Mouse (Mus musculus): ENCODE measurements at regions not wholly inside any gene's neighbourhood (a gene's known extent, or its start where the extent isn't known, plus 50 kb on each side); places are given as distances from the start of the nearest gene placed in this dataset.

DNA sequence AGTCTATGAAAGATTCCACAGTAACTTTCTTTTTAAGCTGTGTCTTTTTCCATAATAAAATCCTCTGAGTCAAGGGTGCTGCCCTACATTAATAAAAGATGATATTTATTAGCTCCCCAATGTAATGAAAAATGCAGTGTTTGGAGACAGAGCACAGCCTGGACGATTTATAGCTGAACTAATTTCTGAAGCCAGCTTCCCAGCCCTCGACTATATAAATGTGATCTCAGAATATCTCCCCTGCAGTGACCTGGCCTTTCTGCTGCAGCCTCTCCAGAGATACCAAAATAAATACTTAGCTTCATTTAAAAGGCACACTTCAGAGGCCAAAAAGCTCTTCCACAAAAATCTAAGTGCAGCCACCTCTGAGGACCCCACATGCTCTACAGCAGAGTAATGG, 534.7 kb downstream of the Zfp619 start:
- in situ Hi-C loops (cut with MboI, MseI) = no loop called here

DNA sequence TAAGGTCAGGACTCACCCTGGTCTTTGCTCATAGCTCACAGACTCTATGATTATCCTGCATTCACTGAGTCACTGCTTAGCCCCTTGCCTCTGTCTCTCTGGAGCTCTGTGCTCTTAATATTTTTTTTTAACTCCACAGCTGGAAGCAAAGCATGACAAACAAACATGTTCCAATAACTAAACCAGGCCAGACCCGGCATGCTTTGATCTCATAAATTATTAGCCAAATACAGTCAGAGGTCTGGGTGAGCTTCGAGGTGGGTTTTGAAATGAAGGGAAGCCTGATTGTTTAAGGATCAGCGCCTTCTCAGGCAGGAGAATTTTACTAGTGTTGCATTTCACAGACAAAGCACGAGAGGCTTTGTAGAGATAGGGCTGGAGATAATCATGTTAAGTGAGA, 541.3 kb downstream of the Zfp619 start:
- in situ Hi-C loops (cut with MboI, MseI) = no loop called here

DNA sequence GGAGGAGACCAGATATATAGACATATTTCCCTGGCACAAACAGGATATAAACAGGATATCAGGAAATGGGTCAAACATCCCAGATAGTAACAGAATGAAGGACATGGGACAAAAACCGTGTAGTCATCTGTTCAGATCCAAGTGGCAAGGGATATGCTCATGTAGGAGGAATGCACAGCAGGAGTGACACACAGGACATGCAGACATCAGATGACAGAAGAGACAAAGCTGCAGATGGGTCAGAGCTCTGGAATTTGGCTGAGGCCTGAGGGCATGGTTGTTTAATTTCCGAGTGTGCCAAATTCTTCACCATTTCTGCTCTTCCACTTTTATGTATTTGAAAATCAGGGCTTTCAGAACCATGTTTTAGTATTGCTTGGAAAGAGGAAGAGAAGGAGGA, 547.1 kb downstream of the Zfp619 start:
- in situ Hi-C loops (cut with MboI, MseI) = no loop called here

DNA sequence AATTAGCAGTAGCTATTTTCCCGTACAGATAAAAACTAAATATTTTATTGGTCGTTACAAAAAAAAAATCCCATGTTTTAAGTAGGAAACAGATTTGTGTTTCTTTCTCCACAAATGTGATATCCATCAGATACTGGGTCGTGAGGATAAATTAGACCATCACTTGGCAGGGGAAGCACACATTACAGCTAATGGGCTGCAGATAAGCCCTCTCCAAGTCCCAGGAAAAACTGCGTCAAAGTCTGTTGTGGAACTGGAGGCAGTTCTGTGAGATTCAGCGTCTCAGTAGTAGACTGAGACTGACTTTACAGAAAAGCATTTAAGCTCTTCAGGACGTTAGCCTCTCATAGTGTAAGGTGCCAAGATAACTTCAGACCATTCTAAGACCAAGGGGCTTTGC, 548.0 kb downstream of the Zfp619 start:
- in situ Hi-C loops (cut with MboI, MseI) = no loop called here

DNA sequence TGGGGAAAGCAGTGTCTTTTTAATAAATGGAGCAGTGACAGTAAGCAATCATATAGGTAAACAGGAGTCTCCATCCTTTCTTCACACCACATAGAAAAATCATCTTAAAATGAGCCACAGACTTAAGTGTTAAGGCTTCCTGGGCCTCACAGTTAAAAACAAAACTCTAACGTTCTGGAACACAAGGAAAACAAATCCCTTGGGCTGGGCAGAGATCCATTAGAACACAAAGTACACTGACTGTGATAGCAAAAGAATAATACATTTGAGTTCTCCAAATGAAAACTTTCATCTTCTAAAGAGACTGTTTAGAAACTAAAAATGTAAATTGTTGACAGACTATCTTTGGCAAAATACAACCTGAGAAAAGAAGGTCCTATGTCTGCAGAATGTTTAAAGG, 549.8 kb downstream of the Zfp619 start:
- in situ Hi-C loops (cut with MboI, MseI) = no loop called here

DNA sequence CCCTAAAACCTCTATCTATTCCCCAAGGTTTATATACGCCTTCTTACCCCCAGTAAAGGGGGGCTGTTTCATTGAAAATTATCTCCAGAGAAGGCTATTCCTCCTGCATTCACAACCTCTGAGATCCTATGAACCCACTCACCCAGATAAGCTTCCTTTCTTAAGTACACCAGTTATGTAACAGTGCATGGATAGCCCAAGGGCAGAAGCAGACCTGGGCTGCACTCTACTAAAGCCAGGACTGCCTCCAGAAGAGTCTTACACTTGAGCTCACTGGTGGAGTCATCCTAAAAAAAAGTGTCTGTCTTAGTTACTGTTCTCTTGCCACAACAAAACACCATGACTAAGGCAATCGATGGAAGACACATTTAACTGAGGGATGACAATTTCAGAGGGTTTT, 553.7 kb downstream of the Zfp619 start:
- in situ Hi-C loops (cut with MboI, MseI) = no loop called here

DNA sequence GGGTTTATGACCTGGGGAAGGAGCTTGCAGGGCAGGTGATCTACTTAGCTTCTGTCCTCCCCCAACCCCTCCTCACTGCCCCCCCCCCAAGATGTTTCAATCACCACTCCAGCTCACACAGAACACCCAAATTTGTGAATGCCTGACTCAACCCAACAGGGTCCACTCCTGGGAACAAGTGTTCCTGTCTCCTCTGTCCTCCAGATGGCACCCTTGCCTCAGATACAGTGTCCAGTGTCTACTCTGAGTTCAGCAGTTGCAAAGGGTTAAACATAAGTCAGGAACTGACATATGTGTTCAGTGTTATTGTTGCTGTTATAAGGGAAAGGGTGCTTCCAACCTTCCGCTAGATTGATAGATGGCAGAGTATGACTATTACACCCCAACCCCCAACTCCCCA, 554.9 kb downstream of the Zfp619 start:
- in situ Hi-C loops (cut with MboI, MseI) = no loop called here

DNA sequence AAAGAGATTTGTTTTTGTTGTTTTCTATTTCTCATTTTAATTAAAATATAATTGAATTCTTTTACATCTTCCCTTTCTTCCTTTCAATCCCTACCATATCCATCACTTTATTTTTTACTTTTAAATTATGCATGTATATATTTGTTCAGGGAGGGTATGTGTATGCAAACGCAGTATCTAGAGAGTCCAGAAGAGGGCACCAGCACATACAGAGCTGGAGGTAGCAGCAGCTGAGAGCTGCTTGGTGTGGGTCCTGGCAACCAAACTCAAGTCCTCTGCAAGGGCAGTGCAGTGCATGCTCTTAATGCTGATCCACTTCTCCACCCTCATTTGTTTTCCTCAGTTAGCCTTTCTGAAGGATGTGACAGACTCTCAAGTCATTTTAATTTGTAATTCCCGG, 568.7 kb downstream of the Zfp619 start:
- in situ Hi-C loops (cut with MboI, MseI) = no loop called here

DNA sequence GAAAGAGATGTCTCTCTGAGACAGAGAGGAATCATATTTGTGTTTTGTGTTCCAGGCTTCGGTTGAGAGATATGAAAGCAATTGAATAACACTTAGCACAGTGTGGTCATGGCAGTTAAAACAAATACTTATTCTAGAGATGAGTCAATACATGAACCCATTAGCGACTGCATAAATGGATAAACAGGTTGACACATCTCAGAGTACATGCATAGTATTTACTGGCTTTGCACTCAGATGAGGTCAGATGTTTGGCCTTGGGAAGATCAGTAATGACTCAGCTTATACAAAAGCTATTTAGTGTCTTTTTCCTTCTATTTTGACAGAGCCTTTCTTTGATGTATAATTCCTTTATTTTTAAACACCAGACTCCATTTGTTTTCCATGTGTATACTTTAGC, 579.5 kb downstream of the Zfp619 start:
- in situ Hi-C loops (cut with MboI, MseI) = no loop called here

DNA sequence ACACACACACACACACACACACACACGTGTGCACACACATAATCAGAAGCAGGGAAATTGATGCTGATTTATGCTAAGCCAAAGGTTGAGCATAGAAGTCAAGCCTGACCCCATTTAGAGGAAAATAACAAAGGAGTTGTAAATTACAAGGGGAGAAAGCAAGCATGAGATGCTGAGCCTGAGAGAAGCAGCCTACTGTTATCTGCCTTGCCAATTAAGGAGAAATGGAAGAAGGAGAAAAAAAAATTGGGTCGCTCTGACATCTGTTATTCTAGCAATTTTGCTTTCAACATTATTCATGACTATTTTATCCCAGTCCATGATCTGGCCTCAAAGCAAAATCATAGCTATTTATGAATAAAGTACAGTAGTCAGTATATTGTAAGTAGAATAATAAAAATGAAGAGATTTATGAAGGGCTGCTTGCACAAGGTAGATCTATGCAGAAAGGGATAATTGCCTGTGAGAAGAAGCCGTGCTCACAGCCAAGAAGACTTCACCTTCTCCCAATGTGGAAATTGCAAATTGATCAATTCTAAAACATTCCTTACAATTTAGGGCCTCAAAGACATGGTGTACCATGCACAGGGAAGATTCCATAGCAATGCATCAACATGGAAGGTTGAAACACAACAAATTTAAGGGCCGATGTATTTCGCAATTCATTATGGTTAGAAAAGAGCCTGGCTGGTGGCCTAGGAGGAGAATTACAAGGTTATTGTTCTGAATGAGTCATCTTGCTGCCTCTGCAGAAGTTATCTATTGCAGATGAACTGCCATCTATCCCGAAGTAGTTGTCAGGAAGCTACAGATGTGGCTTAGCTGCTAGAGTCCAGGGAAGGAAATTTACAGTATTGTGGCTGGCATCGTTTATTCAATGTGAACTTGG, 585.7 kb downstream of the Zfp619 start:
- in situ Hi-C loops (cut with MboI, MseI) = no loop called here

DNA sequence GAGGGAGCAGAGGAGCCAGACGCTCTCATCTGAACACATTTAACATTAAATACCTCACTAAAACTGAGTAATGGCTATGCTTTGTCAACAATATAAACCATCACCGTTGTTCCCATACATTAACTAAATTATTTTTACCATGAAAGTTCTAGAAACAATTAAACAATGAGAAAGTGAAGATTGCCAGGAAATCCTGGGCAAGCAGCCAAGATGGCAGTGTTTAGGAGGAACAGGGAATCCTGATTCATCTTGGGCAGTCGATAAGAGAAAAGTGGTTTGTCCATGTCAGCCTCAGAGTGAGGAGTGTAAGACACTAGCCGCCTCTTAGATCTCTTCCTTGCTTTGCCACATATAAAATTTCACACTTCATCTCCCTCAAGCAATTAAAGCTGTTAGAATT, 625.3 kb downstream of the Zfp619 start:
- in situ Hi-C loops (cut with MboI, MseI) = no loop called here

DNA sequence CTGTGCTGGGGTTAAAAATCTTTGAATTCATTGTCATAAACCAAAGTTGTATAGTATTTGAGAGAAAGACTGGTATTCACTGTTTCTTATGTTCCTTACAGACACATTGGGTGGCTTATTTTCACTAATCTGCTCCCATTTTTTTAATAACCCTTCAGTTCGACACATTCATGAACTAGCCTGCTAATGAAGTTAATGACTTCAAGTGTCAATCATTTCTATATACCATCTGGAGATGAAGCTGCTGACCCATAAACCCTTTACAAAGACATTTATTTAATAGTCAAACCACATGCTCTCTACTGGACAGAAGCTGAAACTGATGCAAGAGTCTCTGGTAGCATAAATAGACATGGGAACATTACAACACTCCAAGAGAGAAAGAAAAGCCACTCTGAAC, 626.9 kb downstream of the Zfp619 start:
- in situ Hi-C loops (cut with MboI, MseI) = no loop called here

DNA sequence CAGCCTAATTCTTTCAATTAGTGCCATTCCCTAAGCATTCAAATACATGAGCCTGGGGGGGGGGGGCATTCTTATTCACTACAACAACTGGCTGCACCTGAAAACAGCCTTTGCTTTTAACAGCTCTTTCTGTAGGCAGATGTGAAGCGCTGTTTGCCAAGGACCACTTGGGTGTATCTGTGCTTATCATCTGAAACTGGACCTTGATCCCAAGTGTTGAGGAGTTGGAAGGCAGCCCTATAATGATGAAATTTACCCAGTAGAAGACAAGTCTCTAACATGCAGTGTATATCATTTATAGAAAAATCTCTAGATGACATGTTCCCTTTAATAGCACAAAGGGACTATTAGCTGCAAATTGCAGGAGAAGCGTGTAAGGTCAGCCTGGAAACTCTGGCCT, 660.0 kb downstream of the Zfp619 start:
- in situ Hi-C loops (cut with MboI, MseI) = no loop called here

DNA sequence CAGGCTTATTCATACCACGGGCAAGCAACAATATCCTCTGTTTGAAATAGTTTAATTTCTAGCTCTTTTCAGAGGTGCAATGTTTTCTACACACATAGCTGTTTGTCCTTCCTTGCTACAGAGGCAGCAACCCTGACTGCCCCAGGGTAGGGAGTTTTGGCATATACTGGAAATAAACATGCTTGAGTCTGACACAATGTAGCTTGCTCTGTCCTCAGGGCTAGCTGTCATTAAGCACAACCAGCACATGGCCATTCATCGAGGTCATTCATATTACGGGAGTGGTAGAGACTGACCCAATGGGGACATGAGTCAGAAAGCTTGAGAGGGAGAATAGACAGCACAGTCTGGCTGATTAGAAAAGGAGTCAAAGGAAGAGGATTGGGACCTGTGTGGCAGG, 677.8 kb downstream of the Zfp619 start:
- in situ Hi-C loops (cut with MboI, MseI) = loop anchor here in 1 of 2 experiments (5.0 kb wide), 1 partner anchor 622 kb away; no protein-coding TSS in a partner anchor

DNA sequence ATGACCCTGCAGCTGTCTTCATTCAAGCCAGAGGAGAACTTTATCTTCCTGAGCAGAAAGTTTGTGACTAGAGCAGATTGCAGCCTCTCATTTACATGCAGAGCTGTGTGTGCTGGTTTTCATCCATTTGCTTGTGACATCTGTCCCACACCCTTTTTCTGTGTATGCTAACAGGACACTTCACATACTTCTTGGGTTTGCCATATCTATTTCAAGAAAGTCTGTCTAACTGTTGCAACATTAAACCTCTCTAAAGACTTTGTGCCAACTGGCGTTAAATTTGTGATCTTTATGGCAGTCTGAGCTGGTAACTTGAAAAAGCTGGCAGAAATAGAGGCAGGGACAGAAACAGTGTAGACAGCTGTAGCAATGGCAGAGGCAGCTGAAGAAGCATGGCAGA, 685.0 kb downstream of the Zfp619 start:
- in situ Hi-C loops (cut with MboI, MseI) = no loop called here

DNA sequence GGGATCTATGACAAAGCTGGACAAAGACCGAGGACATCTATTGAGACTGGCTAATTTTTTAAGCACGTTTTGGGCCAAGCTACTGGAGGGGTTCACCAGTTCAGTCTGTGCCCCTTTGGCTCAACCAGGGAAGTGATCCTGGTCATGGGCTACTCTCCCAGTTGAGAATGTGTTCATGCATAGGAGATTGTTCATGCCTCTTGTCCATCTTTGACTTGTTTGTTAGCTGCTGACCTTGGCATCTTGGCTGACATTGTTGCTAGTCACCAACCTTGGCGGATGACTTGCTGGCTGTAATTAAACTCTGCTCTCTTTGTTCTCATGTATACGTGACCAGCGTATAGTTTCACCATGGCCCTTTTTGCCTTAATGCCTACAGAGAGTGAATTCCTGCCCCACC, 686.2 kb upstream of the Vstm2b start:
- in situ Hi-C loops (cut with MboI, MseI) = no loop called here

DNA sequence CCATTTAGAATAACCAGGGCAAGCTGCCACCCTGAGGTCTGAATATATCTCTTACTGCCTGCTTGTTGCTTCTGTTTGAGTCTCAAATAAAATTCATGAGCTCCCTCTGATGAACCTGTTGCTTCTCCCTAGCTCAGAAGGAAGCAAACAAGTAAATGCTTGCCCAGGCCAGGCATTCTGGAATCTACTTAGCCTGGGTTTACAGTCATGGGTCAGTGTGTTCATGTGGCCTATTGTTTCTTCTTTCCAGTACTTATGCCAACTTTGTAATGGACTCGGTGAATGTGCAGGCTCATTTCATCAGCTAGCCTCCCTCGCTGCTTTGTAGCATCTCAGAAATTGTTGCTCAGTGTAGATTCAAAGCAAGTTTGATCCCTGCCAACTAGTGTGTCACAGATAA, 685.6 kb upstream of the Vstm2b start:
- in situ Hi-C loops (cut with MboI, MseI) = no loop called here

DNA sequence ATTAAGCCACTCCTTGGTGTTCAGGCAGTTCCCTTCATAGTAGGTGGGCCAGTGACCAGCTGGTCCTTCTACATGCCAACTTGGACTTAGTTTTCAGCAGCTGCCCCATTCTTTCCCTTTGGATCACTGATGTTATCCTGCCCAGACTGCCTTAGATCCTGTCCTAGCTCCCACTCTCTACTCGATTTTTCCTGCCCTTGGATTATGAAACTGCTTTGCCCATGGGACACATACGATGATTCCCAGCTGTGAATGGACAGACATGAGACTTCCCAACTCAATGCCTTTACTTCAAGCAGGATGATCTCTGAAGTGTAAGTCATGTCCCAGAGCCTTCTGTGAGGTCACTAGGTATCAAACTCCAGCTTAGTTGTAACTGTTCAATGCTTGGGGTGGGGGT, 684.5 kb upstream of the Vstm2b start:
- in situ Hi-C loops (cut with MboI, MseI) = no loop called here

DNA sequence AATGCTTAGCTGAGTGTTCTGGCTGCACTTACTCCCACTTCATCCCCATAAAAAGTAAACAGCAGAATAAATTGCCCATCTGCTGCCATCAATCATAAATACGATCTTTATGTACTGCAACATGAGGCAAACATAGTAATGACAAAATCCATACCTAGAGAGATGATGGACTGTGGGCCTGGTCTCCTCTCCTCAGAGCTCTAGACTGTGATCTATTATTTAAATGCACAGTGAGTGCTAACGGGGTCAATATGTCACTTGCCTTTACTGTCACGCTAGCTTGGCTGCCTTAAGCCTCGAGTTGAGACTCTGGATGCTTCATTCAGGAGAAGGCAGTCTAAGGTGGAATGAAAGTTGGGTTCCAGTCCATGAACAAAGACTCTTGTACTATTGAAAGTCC, 683.7 kb upstream of the Vstm2b start:
- in situ Hi-C loops (cut with MboI, MseI) = no loop called here

DNA sequence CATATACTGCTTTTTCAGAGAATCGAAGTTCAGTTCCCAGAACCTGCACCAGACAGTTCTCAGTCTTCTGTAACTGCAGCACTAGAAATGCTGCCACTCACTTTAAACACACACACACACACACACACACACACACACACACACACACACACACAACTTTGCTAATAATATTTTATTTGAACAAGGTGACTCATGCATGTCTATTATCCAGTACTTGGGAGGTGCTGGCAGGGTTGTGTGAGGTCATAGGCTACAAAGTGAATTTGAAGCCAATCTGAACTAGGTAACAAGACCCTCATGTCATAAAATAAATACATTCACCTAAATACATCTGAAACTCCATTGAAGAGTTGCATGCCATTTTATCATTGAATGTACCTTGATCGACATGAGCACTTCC, 682.9 kb upstream of the Vstm2b start:
- in situ Hi-C loops (cut with MboI, MseI) = no loop called here

DNA sequence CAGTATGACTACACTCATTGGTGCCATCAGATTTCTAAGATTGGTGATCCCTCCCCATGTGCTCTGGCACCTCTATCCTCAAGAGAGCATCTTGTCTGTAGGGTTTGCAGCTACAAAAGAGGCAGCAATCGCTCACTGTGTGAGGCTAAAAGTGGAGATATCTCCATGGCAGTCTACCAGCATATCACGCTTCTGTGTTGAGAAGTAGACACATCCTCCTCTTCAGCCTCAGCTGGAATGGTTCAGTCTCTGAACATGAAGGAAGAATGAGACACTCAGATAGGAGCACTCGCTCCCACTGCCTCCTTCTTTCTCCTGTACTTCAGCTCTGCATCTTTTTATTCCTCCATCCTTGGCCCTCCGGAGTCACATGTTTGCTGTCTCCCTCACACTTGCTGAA, 677.6 kb upstream of the Vstm2b start:
- in situ Hi-C loops (cut with MboI, MseI) = no loop called here

DNA sequence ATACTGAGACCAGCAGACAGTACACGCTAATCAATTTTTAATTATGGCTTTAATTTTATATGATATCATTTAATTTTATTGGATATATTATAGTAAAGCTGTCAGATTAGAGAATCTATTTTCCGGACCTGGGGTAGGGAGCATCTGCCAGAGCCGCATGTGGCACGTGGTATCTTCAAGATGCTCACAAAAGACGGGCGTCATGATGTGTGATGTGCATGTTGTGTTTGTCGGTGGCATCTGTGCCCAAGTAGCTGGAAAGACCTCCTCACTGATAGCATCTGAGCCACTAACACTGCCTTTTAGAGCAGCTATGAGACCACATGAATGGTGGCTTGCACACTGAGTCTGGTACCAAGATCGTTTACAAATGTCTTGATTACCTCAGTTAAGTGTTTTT, 652.9 kb upstream of the Vstm2b start:
- in situ Hi-C loops (cut with MboI, MseI) = no loop called here

DNA sequence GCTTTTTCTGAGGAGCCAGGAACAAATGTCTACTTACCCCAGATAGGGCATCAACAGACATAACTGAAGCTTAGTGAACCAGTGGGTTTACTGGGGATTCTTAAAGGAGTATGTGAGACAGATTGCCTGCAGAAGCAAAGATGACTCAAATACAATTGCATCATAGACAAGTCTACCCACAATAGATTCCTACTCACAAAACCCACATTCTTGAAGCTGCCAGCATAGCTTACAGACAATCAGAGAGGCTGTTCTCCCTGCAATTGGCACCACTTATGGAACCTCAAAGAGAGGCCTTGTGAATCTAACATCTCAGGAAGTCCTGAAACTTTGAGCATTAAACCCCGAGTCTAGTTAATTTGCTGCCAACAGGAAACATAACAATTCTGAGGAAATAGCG, 649.6 kb upstream of the Vstm2b start:
- in situ Hi-C loops (cut with MboI, MseI) = no loop called here

DNA sequence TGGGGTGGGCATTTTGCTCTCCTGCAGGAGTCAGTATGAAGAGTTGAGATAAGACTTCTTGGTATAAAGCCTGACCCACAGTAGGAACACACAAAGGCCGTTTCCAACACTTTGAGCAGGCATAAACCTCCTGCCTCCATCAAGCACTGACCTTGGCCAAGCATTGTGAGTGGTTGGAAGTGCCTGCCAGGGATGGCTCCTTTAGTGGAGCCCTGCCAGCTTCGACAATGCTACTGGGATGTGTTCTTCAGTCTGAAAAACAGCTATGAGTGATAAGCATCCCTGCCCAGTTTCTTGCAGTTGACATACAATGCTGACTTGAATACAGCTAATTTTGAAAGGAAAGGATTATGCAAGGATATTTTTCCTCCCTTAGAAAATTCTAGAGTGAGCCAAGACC, 644.6 kb upstream of the Vstm2b start:
- in situ Hi-C loops (cut with MboI, MseI) = no loop called here

All from T-helper 17 cell (primary cell).